Mouse (Mus musculus) brain, adult 2 months (tissue): Measurements from ENCODE around the gene Rcn3.
A peak's percentile ranks its signal among the peaks of the same experiment; 100 is the strongest.
"Not testable (repeated sequence)": the region's sequence is repeated elsewhere in the genome, so short reads cannot be mapped to it uniquely, and the experiment has no call there.

Experiments used
- DNase-seq: peaks from one replicate; pipeline ENCODE4 v3.0.0; 2011; ENCODE audit warnings: low read depth, low spot score

Gene Rcn3

DNA sequence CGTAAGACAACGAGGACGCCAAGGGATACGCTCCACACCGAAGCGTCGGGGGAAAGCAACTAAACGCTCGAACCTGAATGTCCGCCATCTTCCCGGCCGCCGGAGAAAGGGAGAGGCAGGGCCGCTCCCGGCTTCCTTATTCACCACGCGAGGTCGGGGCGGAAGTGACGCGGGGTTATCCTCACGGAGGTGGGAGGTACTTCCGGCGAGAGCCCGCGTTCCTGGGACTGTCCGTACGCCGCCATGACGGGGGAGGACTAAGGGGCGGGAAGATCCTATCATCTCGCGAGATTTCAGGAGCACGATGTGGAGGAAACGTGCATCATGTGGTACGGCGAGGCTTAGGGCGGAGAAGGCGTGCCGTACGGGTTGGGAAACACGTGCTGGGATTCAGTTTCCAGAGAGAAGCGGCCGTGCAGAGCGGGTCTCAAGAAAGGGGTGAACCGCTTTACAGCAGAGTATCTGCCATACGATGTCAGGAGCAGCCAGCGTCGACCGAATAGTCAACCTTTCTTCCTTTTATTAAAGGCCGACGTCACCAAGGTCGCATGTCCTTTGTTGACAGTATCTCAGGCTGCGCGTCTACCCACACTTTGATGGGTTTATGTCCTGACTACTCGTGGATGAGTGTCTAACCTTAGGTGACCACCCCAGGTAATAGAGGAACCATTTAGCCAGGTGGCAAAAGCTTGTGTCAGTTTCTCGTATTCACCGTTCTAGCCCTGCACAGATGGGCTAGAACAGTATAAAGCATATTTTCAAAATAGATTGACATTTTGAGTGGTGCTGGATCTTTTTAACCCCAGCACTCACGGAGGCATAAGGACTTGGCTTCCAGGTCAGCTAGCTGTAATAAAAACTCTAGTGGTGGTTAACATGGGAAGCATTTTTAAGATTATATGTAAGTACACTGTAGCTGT, 32.5 kb upstream of the Rcn3 start, which contains the start of gene Rps11:
Rps11 (minus strand) TSS at position 216 of the 920 bp plus-strand sequence.
- DNase-seq: peak; percentile 100

DNA sequence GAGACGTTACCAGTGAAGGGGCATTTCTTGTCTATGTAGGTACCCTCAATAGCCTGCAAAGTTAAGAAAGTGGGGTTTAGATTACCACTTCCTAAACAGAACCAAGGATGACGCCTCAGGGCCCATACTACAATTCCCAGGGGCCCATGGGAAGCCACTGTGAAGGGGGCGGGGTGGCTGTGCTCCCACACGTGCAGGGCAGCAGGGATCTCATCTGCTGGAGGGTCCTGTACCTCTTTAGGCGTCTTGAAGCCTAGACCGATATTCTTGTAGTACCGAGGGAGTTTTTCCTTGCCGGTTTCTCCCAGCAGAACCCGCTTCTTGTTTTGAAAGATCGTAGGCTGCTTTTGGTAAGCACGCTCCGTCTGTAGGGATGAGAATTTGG, 31.2 kb upstream of the Rcn3 start:
- DNase-seq: no peak

DNA sequence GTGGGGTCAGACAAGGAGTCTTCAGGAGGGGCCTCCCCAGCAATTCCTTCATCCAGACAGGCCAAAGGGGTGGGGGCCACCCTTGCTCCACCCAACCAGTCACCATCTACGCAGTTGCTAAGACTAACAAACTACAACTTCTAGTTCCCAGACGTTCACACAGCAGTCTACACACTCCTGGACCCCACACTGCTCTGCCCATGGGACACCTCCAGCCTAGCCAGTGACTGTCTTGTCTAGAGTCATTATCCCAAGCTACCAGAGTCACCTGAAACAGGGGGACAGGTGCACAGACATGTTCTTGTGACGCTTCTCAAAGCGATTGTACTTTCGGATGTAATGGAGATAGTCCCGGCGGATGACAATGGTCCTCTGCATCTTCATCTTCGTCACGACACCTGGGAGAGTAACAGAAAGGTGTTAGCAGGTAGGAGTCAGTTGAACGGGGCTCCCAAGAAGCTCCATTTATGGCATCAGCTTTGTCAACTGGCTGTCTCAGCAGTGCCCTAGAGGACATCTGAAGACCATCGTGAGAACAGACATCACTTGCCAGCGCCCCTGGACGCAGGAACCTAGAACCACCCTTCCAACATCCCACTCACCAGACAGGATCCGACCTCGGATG, 30.7 kb upstream of the Rcn3 start:
- no peak for DNase-seq

- DNase-seq: no peak
These were observed 29.9 kb upstream of the Rcn3 start for GRCm38 (mm10) chr7:45121966-45122365.

- DNase-seq: no peak
These were observed 29.4 kb upstream of the Rcn3 start for GRCm38 (mm10) chr7:45121404-45121803.

- DNase-seq: no peak
These were observed 28.0 kb upstream of the Rcn3 start for GRCm38 (mm10) chr7:45119780-45120709.

DNA sequence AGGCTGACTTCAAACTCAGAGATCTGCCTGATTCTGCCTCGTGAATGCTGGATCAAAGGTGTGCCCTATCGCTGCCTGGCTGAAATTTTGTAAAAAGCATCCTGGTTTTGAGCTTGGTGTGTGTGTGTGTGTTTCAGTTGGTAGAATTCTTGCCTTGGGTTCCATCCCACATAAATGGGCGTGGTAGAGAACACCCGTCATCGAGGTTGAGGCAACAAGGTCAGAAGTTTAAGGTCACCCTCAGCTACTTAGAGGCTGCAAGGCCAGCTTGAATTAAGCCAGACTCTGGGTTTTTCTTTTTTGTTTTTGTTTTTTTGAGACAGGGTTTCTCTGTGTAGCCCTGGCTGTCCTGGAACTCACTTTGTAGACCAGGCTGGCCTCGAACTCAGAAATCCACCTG, 26.3 kb upstream of the Rcn3 start:
- no peak for DNase-seq

- no peak for DNase-seq
These were observed 25.5 kb upstream of the Rcn3 start for GRCm38 (mm10) chr7:45117566-45117965.

DNA sequence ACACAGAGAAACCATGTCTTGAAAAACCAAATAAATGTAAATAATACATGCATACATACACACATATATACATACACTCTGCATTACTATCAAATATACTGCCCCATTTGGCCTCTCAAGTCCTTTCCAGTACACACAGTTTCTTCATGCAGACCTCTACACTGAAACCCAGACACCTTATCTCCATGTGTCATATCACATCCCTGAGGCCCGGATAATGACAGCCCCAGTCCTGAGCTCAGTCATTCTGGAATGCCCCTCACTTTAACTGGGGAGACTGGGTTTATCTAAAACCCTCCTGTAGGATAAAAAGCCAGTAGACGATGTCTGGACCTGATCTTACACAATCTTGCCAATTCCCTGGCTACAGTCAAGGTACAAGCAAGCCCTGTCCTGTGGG, 21.5 kb upstream of the Rcn3 start:
- no peak for DNase-seq

DNA sequence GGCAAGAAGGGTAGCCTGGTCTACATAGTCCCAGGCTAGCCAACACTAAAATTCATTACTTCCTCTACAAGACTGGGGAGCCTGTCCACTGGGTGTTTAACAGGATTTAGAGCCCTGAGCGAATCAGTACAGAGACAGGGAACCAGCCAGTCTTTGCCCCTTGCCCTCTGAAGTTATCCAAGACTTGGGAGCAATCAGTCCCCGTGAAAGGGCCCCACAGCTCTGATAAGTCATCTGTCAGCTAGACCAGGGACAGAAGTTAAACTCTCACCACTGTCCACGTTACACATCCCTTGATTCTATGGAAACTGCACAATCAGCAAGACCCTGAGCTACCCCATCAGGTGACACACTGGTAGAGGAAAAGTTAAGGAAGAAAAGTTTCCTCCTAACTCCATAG, 20.5 kb upstream of the Rcn3 start:
- no peak for DNase-seq

DNA sequence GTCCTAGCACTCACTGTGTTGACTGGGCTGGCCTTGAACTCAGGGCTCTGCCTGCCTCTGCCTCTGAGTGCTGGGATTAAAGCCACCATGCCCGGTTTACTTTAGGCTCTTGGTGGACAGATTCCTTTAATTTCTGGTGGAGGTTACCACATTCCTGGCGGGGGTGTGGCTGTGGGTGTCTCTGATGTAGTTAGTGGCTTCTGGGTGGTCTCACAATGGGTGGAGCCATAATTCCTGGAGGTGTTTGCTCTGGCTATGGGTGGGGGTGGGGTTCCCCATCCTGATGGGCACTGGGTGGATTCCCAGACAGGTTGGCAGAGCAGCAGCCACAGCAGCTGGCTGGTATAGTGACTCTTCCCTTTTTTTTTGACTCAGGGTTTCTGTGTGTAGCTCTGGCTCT, 19.9 kb upstream of the Rcn3 start:
- DNase-seq: no peak

DNA sequence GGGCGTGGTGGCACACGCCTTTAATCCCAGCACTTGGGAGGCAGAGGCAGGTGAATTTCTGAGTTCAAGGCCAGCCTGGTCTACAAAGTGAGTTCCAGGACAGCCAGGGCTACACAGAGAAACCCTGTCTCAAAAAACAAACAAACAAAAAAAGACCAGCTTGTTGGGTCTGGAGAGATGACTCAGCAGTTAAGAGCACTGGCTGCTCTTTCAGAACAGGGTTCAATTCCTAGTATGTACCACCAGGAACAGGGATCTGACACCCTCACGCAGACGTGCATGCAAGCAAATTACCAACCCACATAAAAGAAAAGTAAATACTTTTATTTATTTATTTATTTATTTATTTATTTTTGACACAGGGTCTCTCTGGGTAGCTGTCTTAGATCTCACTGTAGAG, 18.1 kb upstream of the Rcn3 start:
- not testable (repeated sequence) for DNase-seq

DNA sequence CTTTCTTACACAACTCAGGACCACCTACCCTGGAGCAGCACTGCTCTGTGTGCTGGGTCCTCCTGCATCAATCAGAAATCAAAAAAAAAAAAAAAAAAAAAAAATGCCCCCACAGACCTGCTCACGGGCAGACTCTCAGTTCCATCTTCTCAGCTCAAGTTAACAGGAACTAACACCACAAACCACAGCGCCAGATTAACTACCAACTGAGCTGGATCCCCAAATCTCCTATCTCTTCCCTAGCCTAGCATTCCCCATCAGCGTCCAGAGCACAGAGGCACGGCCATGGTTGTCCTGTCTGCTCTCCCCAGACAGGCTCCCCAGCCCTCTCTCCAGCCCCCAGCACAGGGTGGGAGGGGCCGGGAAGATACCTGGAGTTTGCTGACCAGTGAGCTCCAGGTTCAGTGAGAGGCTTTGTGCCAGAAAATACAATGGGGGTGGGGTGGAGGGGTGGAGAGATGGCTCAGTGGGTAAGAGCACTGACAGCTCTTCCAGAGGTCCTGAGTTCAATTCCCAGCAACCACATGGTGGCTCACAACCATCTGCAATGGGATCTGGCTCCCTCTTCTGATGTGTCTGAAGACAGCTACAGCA, 15.1 kb upstream of the Rcn3 start:
- DNase-seq: no peak

GRCm38 (mm10) chr7:45106441-45106840, 14.4 kb upstream of the Rcn3 start:
- DNase-seq: no peak

- no peak for DNase-seq
These were observed 13.5 kb upstream of the Rcn3 start for GRCm38 (mm10) chr7:45105491-45105890.

- no peak for DNase-seq
These were observed 12.9 kb upstream of the Rcn3 start for GRCm38 (mm10) chr7:45104941-45105340.

- DNase-seq: peak; percentile 83
These were observed 11.7 kb upstream of the Rcn3 start, which contains the start of gene Fcgrt for GRCm38 (mm10) chr7:45103652-45104180. Gene Fcgrt (minus strand): TSS chr7:45103851.

DNA sequence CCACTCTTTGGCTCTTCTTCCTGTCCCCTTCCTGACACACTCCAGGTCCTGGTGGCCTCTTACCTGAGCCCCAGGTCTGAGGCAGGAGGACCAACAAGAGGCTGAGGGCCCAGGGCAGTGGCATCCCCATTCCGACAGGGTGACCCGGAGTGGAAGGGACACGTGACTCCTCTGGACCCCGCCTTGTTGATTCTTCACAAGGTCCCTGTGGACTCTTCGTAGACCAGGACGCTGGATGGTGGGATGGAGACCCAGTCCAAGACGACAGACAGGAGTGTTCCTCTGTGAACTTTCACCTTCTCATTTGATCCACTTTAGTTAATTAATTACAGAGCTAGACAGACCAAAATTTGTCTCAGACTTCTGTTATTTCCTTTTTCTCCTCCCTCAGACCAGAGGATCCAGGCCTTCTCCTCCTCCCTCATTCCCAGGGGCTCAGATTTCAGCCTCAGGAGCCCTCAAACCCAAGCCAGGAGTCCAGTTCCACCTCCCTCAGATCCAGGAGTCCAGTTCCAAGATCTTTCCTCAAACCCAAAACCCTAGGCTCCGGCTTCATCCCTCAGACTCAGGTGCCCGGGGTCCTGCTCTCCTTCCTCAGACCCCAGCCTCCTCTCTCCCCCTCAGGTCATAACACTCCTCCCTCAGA, 11.0 kb upstream of the Rcn3 start:
- DNase-seq: no peak

GRCm38 (mm10) chr7:45102441-45102840, 10.4 kb upstream of the Rcn3 start:
- no peak for DNase-seq

DNA sequence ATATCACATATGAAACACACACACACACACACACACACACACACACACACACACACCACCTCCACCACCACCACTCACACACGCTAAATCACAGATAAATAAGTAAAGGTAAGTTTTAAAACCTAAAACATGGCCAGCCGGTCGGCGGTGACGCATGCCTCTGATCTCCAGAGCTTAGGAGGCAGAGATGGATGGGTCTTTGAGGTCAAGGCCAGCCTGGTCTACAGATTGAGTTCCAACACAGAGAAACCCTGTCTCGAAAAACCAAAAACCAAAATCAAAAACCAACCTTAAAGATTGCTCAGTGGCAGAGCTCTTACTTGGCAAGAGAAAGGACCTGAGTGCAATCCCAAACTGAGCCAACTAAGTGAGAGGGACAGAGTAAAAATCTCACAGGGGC, 8.0 kb upstream of the Rcn3 start:
- DNase-seq: no peak
